Mouse (Mus musculus): ENCODE measurements at regions not wholly inside any gene's neighbourhood (a gene's known extent, or its start where the extent isn't known, plus 50 kb on each side); places are given as distances from the start of the nearest gene placed in this dataset.

DNA sequence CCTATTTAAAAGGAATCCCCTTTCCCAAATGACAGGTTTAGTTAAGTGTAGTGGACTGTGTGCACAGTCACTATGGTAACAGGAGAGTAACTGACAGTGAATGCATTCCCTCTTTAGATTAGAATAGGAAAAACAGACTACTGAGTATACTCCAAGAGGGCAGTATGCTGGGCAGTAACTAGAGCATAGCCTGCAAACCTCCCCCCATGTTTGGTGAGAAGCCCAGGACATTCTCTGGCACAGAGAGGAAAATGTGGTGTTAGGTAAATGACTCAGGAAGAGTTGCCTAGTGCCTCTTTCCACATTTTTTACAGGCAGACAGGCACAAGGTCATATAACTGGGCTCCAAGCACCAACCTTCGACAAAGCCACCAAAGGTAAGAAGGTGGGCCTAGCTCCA is 93.0 kb upstream of the Neo1 start:
- Histone ChIP-seq H3K4me2 (ENCODE audit: low read length) (no peak overlapping the region), H3K9me3 (ENCODE audit: control insufficient read depth, low read length) (no peaks in the 10 kb centered on the region), H3K9ac (replicated peaks; ENCODE audit: low read depth, low read length) (no peak overlapping the region), H3K27me3 (replicated peaks; ENCODE audit: control insufficient read depth, insufficient read depth, low read length) (no peaks in the 10 kb centered on the region), H3K4me3 (replicated peaks; ENCODE audit: low read length) (no peak overlapping the region), H3K27ac (ENCODE audit: low read length) (no peak overlapping the region), H3K36me3 (ENCODE audit: control insufficient read depth, insufficient read depth) (no peaks in the 10 kb centered on the region), H3K4me1 (replicated peaks; ENCODE audit: control insufficient read depth, insufficient read depth, low read length) (peaks cover 16% of the 10 kb centered on the region)
- no peak for ATAC-seq
- 95% methylated on average over 1 of the region's 1 CpGs for WGBS

DNA sequence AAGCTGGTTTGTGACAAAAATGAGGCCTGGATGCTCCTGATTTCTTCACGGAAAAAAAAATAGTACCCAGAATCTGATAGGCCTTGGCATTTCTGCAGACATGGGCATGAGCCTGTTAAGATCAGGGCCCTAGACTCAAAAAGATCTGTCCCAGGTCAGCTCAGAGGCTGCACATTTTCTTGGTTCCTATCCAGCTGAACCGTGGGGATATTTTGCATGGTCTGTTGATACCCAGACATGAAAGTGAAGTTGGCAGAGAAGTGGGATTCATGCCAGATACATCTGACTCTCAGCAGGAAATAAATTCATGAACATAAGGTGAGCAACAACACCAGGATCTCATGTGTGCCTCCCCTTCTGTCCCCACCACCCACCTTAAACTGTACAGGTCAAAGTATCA is 91.8 kb upstream of the Neo1 start:
- no peaks in the 10 kb centered on the region for H3K36me3 ChIP-seq (ENCODE audit: control insufficient read depth, insufficient read depth)
- no peak overlapping the region for H3K4me3 ChIP-seq (replicated peaks; ENCODE audit: low read length)
- WGBS, result 58% methylated on average over 2 of the region's 2 CpGs
- H3K4me1 ChIP-seq (replicated peaks; ENCODE audit: control insufficient read depth, insufficient read depth, low read length), result peaks cover 6% of the 10 kb centered on the region; the same call in 1 of the 2 replicates
- no peak for ATAC-seq
- H3K27me3 ChIP-seq (replicated peaks; ENCODE audit: control insufficient read depth, insufficient read depth, low read length), result no peaks in the 10 kb centered on the region
- H3K9ac ChIP-seq (replicated peaks; ENCODE audit: low read depth, low read length), result no peak overlapping the region
- H3K9me3 ChIP-seq (ENCODE audit: control insufficient read depth, low read length), result no peaks in the 10 kb centered on the region
- no peak overlapping the region for H3K4me2 ChIP-seq (ENCODE audit: low read length)
- no peak overlapping the region for H3K27ac ChIP-seq (ENCODE audit: low read length)

DNA sequence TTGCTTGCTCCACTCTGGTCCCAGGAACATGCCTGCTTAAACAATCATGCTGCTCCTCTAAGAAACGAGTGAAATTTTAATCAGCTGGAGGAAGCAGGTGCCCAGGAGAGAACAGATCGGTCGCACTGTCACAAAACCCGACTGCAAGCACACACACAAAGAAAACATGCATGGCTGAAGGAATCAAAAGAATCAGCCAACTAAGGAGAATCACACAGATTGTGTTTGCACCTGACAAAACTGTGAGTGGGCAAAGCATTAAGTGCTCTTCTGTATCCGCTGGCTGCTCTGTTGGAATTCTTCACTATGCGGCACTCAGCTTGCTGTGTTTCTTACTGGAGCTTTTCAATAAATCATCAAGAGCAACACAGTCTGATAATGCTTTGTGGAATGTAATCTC is 89.6 kb upstream of the Neo1 start:
- Histone ChIP-seq H3K4me1 (replicated peaks; ENCODE audit: control insufficient read depth, insufficient read depth, low read length) (peaks cover 6% of the 10 kb centered on the region; the same call in 1 of the 2 replicates), H3K27me3 (replicated peaks; ENCODE audit: control insufficient read depth, insufficient read depth, low read length) (no peaks in the 10 kb centered on the region), H3K9ac (replicated peaks; ENCODE audit: low read depth, low read length) (no peak overlapping the region), H3K27ac (ENCODE audit: low read length) (peak overlapping the region; percentile 30; the same call in 1 of the 2 replicates), H3K4me2 (ENCODE audit: low read length) (no peak overlapping the region), H3K4me3 (replicated peaks; ENCODE audit: low read length) (no peak overlapping the region), H3K36me3 (ENCODE audit: control insufficient read depth, insufficient read depth) (no peaks in the 10 kb centered on the region), H3K9me3 (ENCODE audit: control insufficient read depth, low read length) (no peaks in the 10 kb centered on the region)
- WGBS, result 32% methylated on average over 6 of the region's 6 CpGs
- no peak for ATAC-seq

GRCm38 (mm10) chr9:59116561-59116960 is 80.3 kb upstream of the Neo1 start:
- Histone ChIP-seq H3K36me3 (ENCODE audit: control insufficient read depth, insufficient read depth) (no peaks in the 10 kb centered on the region), H3K4me1 (replicated peaks; ENCODE audit: control insufficient read depth, insufficient read depth, low read length) (peaks cover 5% of the 10 kb centered on the region), H3K9ac (replicated peaks; ENCODE audit: low read depth, low read length) (no peak overlapping the region), H3K9me3 (ENCODE audit: control insufficient read depth, low read length) (no peaks in the 10 kb centered on the region), H3K27ac (ENCODE audit: low read length) (no peak overlapping the region), H3K27me3 (replicated peaks; ENCODE audit: control insufficient read depth, insufficient read depth, low read length) (no peaks in the 10 kb centered on the region), H3K4me2 (ENCODE audit: low read length) (no peak overlapping the region), H3K4me3 (replicated peaks; ENCODE audit: low read length) (no peak overlapping the region)
- 11% methylated on average over 2 of the region's 2 CpGs for WGBS
- ATAC-seq, result no peak

DNA sequence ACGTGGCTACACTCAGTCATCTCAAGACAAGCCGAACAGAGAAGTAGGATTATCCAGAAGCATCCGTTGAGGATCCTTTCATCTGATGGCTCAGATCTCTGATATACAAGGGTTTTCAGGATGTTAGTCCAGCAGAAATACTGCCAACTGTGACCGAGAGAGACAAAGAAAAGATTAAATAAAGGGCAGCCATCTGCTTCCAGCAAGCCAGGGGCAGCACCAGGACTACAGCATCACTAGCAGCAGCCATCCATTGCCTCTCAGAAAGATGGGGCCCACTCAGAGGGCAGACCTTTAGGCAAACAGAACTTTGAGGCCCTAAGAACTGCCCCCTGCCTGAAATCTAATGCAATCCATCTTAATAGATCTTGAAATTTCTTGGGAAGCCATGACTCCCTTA is 77.6 kb upstream of the Neo1 start:
- H3K36me3 ChIP-seq (ENCODE audit: control insufficient read depth, insufficient read depth), result no peaks in the 10 kb centered on the region
- no peak overlapping the region for H3K4me2 ChIP-seq (ENCODE audit: low read length)
- peaks cover 5% of the 10 kb centered on the region for H3K4me1 ChIP-seq (replicated peaks; ENCODE audit: control insufficient read depth, insufficient read depth, low read length)
- H3K27ac ChIP-seq (ENCODE audit: low read length), result no peak overlapping the region
- no peak for ATAC-seq
- H3K9ac ChIP-seq (replicated peaks; ENCODE audit: low read depth, low read length), result no peak overlapping the region
- H3K9me3 ChIP-seq (ENCODE audit: control insufficient read depth, low read length), result no peaks in the 10 kb centered on the region
- 59% methylated on average over 4 of the region's 4 CpGs for WGBS
- H3K4me3 ChIP-seq (replicated peaks; ENCODE audit: low read length), result no peak overlapping the region
- H3K27me3 ChIP-seq (replicated peaks; ENCODE audit: control insufficient read depth, insufficient read depth, low read length), result no peaks in the 10 kb centered on the region

- ATAC-seq, result no peak
- Histone ChIP-seq H3K4me3 (replicated peaks; ENCODE audit: low read length) (no peak overlapping the region), H3K9ac (replicated peaks; ENCODE audit: low read depth, low read length) (no peak overlapping the region), H3K36me3 (ENCODE audit: control insufficient read depth, insufficient read depth) (no peaks in the 10 kb centered on the region), H3K4me2 (ENCODE audit: low read length) (no peak overlapping the region), H3K27me3 (replicated peaks; ENCODE audit: control insufficient read depth, insufficient read depth, low read length) (no peaks in the 10 kb centered on the region), H3K27ac (ENCODE audit: low read length) (no peak overlapping the region), H3K4me1 (replicated peaks; ENCODE audit: control insufficient read depth, insufficient read depth, low read length) (peaks cover 22% of the 10 kb centered on the region), H3K9me3 (ENCODE audit: control insufficient read depth, low read length) (no peaks in the 10 kb centered on the region)
- WGBS, result 90% methylated on average over 5 of the region's 5 CpGs
Observed at GRCm38 (mm10) chr9:59099738-59100137, 63.5 kb upstream of the Neo1 start.

- WGBS, result 25% methylated on average over 4 of the region's 4 CpGs
- H3K9me3 ChIP-seq (ENCODE audit: control insufficient read depth, low read length), result no peaks in the 10 kb centered on the region
- peak; percentile 70 for ATAC-seq
Observed at GRCm38 (mm10) chr9:59097564-59097963, 61.3 kb upstream of the Neo1 start.

DNA sequence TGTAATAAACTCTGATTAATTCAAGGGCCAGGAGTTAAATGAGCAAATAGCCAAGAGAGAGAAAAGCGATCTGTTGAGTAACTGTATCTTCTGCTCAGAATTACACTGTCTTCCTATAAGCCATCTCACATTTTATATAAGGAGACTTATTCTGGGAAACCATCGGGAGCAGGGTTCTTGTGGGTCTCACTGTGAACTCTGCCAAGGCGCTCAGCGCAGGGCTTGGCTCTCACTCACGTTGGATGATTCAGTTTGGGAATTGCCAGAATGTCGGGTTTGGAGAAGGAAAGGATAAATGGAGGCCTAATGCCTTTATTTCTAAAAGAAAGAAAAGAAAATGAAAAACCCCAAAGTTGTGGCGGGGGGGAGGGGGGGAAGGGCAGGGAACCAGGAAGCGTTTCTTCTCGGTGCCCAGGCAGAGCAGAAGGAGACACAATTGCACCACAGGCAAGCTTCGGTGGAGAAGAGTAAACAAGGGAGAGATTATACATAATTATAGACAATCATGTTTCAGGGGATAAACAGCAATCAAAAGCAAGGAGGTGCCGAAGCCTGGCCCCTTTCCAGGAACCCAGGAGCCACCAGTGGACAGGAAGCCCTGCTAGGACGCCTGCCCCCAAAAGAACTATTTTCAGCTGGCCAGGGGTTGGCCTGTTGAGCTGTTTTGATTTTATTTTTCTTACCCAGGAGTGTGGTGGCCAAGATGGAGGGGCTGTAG is 60.5 kb upstream of the Neo1 start:
- Histone ChIP-seq H3K9me3 (ENCODE audit: control insufficient read depth, low read length) (no peaks in the 10 kb centered on the region), H3K27me3 (replicated peaks; ENCODE audit: control insufficient read depth, insufficient read depth, low read length) (no peaks in the 10 kb centered on the region), H3K4me3 (replicated peaks; ENCODE audit: low read length) (no peak overlapping the region), H3K27ac (ENCODE audit: low read length) (peak overlapping the region; percentile 64), H3K9ac (replicated peaks; ENCODE audit: low read depth, low read length) (no peak overlapping the region), H3K36me3 (ENCODE audit: control insufficient read depth, insufficient read depth) (no peaks in the 10 kb centered on the region), H3K4me2 (ENCODE audit: low read length) (no peak overlapping the region), H3K4me1 (replicated peaks; ENCODE audit: control insufficient read depth, insufficient read depth, low read length) (peaks cover 22% of the 10 kb centered on the region)
- ATAC-seq, result peak; percentile 57; the same call in 1 of the 2 replicates
- WGBS, result 22% methylated on average over 12 of the region's 12 CpGs

More at GRCm38 (mm10) chr9:59097564-59097963, 61.3 kb upstream of the Neo1 start:
- no peak overlapping the region for H3K4me3 ChIP-seq (replicated peaks; ENCODE audit: low read length)
- H3K36me3 ChIP-seq (ENCODE audit: control insufficient read depth, insufficient read depth), result no peaks in the 10 kb centered on the region
- H3K9ac ChIP-seq (replicated peaks; ENCODE audit: low read depth, low read length), result no peak overlapping the region
- no peak overlapping the region for H3K27ac ChIP-seq (ENCODE audit: low read length)
- no peaks in the 10 kb centered on the region for H3K27me3 ChIP-seq (replicated peaks; ENCODE audit: control insufficient read depth, insufficient read depth, low read length)
- peaks cover 22% of the 10 kb centered on the region for H3K4me1 ChIP-seq (replicated peaks; ENCODE audit: control insufficient read depth, insufficient read depth, low read length)
- no peak overlapping the region for H3K4me2 ChIP-seq (ENCODE audit: low read length)

DNA sequence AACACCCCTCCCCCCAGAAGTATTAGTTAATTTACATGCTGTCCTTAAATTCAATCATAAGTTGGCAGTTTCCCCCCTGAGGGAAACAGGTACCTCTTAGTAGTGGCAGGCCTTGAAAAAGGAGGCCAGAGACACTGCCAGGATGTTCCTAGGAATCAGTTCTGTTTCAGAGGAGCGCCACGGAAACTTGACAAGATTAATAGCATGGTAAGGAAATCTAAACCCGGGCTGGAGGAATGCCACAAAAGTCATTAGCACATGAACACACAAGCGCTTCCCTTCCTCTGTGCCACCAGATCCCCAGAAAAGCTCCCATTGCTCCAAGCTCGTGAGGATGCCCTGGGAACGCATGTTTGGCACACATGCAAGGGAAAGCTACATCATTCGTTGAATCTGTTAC is 59.4 kb upstream of the Neo1 start:
- Histone ChIP-seq H3K4me2 (ENCODE audit: low read length) (no peak overlapping the region), H3K4me3 (replicated peaks; ENCODE audit: low read length) (no peak overlapping the region), H3K4me1 (replicated peaks; ENCODE audit: control insufficient read depth, insufficient read depth, low read length) (peaks cover 22% of the 10 kb centered on the region), H3K27me3 (replicated peaks; ENCODE audit: control insufficient read depth, insufficient read depth, low read length) (no peaks in the 10 kb centered on the region), H3K9ac (replicated peaks; ENCODE audit: low read depth, low read length) (no peak overlapping the region), H3K9me3 (ENCODE audit: control insufficient read depth, low read length) (no peaks in the 10 kb centered on the region), H3K36me3 (ENCODE audit: control insufficient read depth, insufficient read depth) (no peaks in the 10 kb centered on the region), H3K27ac (ENCODE audit: low read length) (no peak overlapping the region)
- WGBS, result 52% methylated on average over 7 of the region's 7 CpGs
- ATAC-seq, result no peak

DNA sequence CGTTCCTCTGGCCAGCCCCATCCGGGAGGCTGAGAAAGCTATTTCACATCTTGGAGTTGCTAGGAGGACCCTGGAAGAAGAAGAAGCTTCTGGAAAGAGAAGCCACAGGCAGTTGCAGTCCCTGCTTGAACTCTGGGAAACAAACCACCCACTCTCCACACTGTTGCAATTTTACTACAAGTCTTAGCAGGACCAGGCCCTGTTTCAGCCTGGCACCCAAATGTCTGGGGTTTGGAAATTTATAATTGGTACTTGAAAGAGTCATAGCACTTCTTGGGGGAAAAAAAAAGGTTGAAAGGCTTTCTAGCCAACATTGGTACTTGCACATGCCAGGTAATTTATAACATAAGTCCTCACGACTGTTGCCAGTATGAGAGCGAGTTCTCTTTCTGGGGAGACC is 57.9 kb upstream of the Neo1 start:
- H3K27ac ChIP-seq (ENCODE audit: low read length), result no peak overlapping the region
- no peak overlapping the region for H3K4me3 ChIP-seq (replicated peaks; ENCODE audit: low read length)
- WGBS, result 78% methylated on average over 4 of the region's 4 CpGs
- H3K36me3 ChIP-seq (ENCODE audit: control insufficient read depth, insufficient read depth), result no peaks in the 10 kb centered on the region
- no peak for ATAC-seq
- no peak overlapping the region for H3K4me2 ChIP-seq (ENCODE audit: low read length)
- no peak overlapping the region for H3K9ac ChIP-seq (replicated peaks; ENCODE audit: low read depth, low read length)
- peaks cover 19% of the 10 kb centered on the region for H3K4me1 ChIP-seq (replicated peaks; ENCODE audit: control insufficient read depth, insufficient read depth, low read length)
- no peaks in the 10 kb centered on the region for H3K9me3 ChIP-seq (ENCODE audit: control insufficient read depth, low read length)
- no peaks in the 10 kb centered on the region for H3K27me3 ChIP-seq (replicated peaks; ENCODE audit: control insufficient read depth, insufficient read depth, low read length)

All from forebrain, embryonic 16.5 days (tissue).